Mouse (Mus musculus): ENCODE results near the gene Kitl.

Gene Kitl

DNA sequence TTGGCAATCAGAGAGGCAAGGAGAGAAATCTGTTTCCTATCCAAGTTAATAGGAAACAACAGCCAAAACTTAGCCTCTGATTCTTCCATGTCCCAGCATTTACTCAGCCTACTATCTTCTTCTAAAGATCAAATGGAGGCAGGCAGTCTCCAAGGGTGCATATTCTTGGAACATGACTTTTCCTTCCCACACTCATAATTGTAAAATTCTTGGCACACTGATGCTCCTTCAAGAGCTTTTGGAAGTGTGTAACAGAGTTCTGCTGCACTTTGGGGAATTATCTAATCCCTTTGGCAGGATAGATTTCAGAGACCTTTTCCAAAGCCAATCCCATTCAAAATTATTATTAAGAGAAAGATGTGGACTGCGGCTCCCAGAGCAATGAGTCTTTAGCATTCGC, 100.1 kb downstream of the Kitl start:
- DNase-seq (ENCODE audit: low spot score), result no peak

GRCm38 (mm10) chr10:100124452-100124851, 109.0 kb downstream of the Kitl start:
- no peak for DNase-seq (ENCODE audit: low spot score)

GRCm38 (mm10) chr10:100127837-100128743, 112.7 kb downstream of the Kitl start:
- DNase-seq (ENCODE audit: low spot score), result no peak

DNA sequence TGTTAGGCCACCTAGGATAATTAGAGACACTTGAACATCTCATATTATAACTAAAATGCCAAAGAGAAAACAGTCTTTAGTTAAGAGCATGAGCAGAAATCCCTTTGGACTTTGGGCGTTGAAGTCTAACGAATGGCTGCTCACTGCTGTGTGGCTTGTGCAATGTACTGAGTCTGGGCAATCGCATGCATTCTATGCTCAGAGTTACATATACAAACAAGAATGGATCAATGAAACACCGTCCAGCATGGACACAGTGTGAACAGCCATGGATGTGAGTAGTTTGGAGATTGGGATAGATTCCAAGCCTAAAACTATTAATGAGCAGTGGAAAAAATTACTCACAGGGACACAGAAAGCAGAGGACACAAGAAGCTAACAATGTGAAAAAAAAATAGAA, 116.2 kb downstream of the Kitl start:
- DNase-seq (ENCODE audit: low spot score), result no peak

GRCm38 (mm10) chr10:100132304-100132703, 116.9 kb downstream of the Kitl start:
- no peak for DNase-seq (ENCODE audit: low spot score)

GRCm38 (mm10) chr10:100138552-100138951, 123.1 kb downstream of the Kitl start:
- DNase-seq (ENCODE audit: low spot score), result no peak

GRCm38 (mm10) chr10:100148123-100148522, 132.7 kb downstream of the Kitl start:
- DNase-seq (ENCODE audit: low spot score), result no peak

Measured in layer of hippocampus, adult 11-12 months (tissue).